ENCODE assay signal across 8 mouse cellular contexts in the genomic region with DNA sequence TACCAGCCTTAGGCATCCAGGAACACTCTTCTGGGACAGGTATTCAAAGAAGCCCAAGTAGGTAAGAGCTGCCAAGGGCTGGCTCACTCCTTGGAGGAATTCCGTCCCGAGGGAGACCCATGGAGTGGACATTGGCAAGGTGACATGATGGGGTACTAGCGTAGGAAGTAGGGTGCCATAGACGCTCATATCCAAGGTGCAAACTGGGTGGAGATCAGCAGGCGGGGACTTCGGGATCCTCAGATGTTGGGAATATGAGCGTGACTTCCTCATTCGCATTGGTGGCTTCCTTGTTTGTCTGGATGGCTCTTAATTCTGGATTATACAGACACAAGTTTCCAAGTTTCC. TPM values are rescaled to one million over a fixed set of nuclear protein-coding genes. Genes with fewer than 3 reads are reported as not detected.
A peak's percentile ranks its signal among the peaks of the same experiment; 100 is the strongest.
DNase-seq lines count a peak whose midpoint lies in the region; ATAC-seq and TF ChIP-seq lines count a peak whose summit lies in the region.

No protein-coding gene starts in this region.

- peak overlapping the region; percentile 92 for H3K9ac ChIP-seq in forebrain, embryonic 12.5 days
- H3K9ac ChIP-seq in limb, embryonic 14.5 days (ENCODE audit: low read depth, low read length, severe bottlenecking): peak overlapping the region; percentile 98
- H3K9ac ChIP-seq in neural tube, embryonic 14.5 days (replicated peaks; ENCODE audit: low read depth, low read length): peak overlapping the region; percentile 97

- peaks cover 2% of the 10 kb centered on the region for H3K4me1 ChIP-seq in lung, adult 2 months (ENCODE audit: control insufficient read depth, insufficient read depth, low read length)
- H3K4me1 ChIP-seq in forebrain, embryonic 12.5 days: peaks cover 28% of the 10 kb centered on the region
- peaks cover 13% of the 10 kb centered on the region for H3K4me1 ChIP-seq in limb, embryonic 14.5 days (ENCODE audit: control insufficient read depth, insufficient read depth, low read length)
- H3K4me1 ChIP-seq in neural tube, embryonic 14.5 days (ENCODE audit: control insufficient read depth, insufficient read depth, low read length): peaks cover 11% of the 10 kb centered on the region

- H3K4me3 ChIP-seq in lung, adult 2 months (replicated peaks; ENCODE audit: extremely low read depth, low read depth, low read length): peak overlapping the region; percentile 72
- peak overlapping the region; percentile 89 for H3K4me3 ChIP-seq in forebrain, embryonic 12.5 days (replicated peaks)
- peak overlapping the region; percentile 89 for H3K4me3 ChIP-seq in limb, embryonic 14.5 days (replicated peaks; ENCODE audit: low read length)
- peak overlapping the region; percentile 70 for H3K4me3 ChIP-seq in neural tube, embryonic 14.5 days (ENCODE audit: low read depth, low read length)

- peaks cover 24% of the 10 kb centered on the region for H3K36me3 ChIP-seq in forebrain, embryonic 12.5 days (replicated peaks)
- H3K36me3 ChIP-seq in limb, embryonic 14.5 days (ENCODE audit: control insufficient read depth, insufficient read depth, low read length): peaks cover 23% of the 10 kb centered on the region
- H3K36me3 ChIP-seq in neural tube, embryonic 14.5 days (ENCODE audit: control insufficient read depth, insufficient read depth, low read length): peaks cover 18% of the 10 kb centered on the region

- intact Hi-C loops in left cerebral cortex, postnatal 14 days (cut with DNase I): no loop called here

- no peaks in the 10 kb centered on the region for H3K9me3 ChIP-seq in forebrain, embryonic 12.5 days
- no peaks in the 10 kb centered on the region for H3K9me3 ChIP-seq in limb, embryonic 14.5 days (ENCODE audit: control insufficient read depth, low read length)
- no peaks in the 10 kb centered on the region for H3K9me3 ChIP-seq in neural tube, embryonic 14.5 days (ENCODE audit: control insufficient read depth, low read length)

- H3K27me3 ChIP-seq in forebrain, embryonic 12.5 days: peaks cover 3% of the 10 kb centered on the region
- H3K27me3 ChIP-seq in limb, embryonic 14.5 days (ENCODE audit: control insufficient read depth, insufficient read depth, low read length): no peaks in the 10 kb centered on the region
- H3K27me3 ChIP-seq in neural tube, embryonic 14.5 days (ENCODE audit: control insufficient read depth, insufficient read depth, low read length): no peaks in the 10 kb centered on the region

- peak; percentile 43 for ATAC-seq in forebrain, embryonic 12.5 days (ENCODE audit: low FRiP score)
- no peak for ATAC-seq in limb, embryonic 14.5 days (ENCODE audit: low FRiP score, low read depth)
- ATAC-seq in neural tube, embryonic 14.5 days (ENCODE audit: low read depth): peak; percentile 20; the same call in 1 of the 2 replicates

- WGBS in lung, adult 2 months: 13% methylated on average over 8 of the region's 8 CpGs
- 32% methylated on average over 8 of the region's 8 CpGs for WGBS in forebrain, embryonic 12.5 days
- 25% methylated on average over 8 of the region's 8 CpGs for WGBS in limb, embryonic 14.5 days
- WGBS in neural tube, embryonic 14.5 days: 29% methylated on average over 8 of the region's 8 CpGs

- H3K4me2 ChIP-seq in forebrain, embryonic 12.5 days: peak overlapping the region; percentile 62
- H3K4me2 ChIP-seq in limb, embryonic 14.5 days (replicated peaks; ENCODE audit: low read depth, low read length, severe bottlenecking): peak overlapping the region; percentile 64
- peak overlapping the region; percentile 80 for H3K4me2 ChIP-seq in neural tube, embryonic 14.5 days (ENCODE audit: low read depth, low read length)

- TF ChIP-seq POLR2A in lung, adult 2 months (IDR thresholded peaks at IDR 0.05; ENCODE audit: borderline replicate concordance, extremely low read depth, low read depth, low read length): no peak
- no peak for TF ChIP-seq POLR2A in limb, embryonic 14.5 days (IDR thresholded peaks at IDR 0.05; ENCODE audit: borderline replicate concordance, extremely low read depth, insufficient read depth, insufficient read length)

- H3K27ac ChIP-seq in forebrain, embryonic 12.5 days: no peak overlapping the region
- no peak overlapping the region for H3K27ac ChIP-seq in limb, embryonic 14.5 days (replicated peaks; ENCODE audit: low read depth, low read length)
- no peak overlapping the region; the same call in 1 of the 2 replicates for H3K27ac ChIP-seq in neural tube, embryonic 14.5 days (ENCODE audit: low read depth, low read length)

- TF ChIP-seq CTCF in lung, adult 2 months (IDR thresholded peaks at IDR 0.05; ENCODE audit: insufficient read depth, low read length): no peak

- DNase-seq in lung, adult 2 months: no peak
- no peak for DNase-seq in lung, postnatal 4 days
- DNase-seq in limb, embryonic 14.5 days (ENCODE audit: low spot score): no peak
- no peak for DNase-seq in ovary, adult 18-20 months (ENCODE audit: low spot score)
- DNase-seq in adrenal gland, adult 18-20 months (ENCODE audit: low spot score in 2 of 2): no peak
- no peak for DNase-seq in left cerebral cortex, postnatal 14 days (ENCODE audit: low spot score in 2 of 2)

RNA-seq across cellular contexts. Expression of gene Sh3bp2, which starts 23.5 kb away (rescaled TPM):
- polyA plus RNA-seq in lung, adult 2 months (2012; rRNA removed): 14.1 and 17.3 TPM in 2 replicates
- polyA plus RNA-seq in forebrain, embryonic 12.5 days (2016; fragmentation: Nextera tagmentation; extraction: Ambion mirVana): 18.5 and 20.1 TPM in 2 replicates
- 17.9 and 23.5 TPM in 2 replicates for polyA plus RNA-seq in limb, embryonic 14.5 days (2012; rRNA removed)
- 12.2 and 12.6 TPM in 2 replicates for polyA plus RNA-seq in limb, embryonic 14.5 days (2014; fragmentation: Nextera tagmentation; extraction: Ambion mirVana)
- polyA plus RNA-seq in neural tube, embryonic 14.5 days (2014; fragmentation: Nextera tagmentation; extraction: Ambion mirVana): 20.6 and 29.8 TPM in 2 replicates
- total RNA-seq in adrenal gland, adult 18-20 months (2021): 10 to 100 TPM; 16.9 to 20.9 TPM
- 1 to 10 TPM; 2.8 to 4.6 TPM for total RNA-seq in left cerebral cortex, postnatal 14 days (2021)

RNA-seq across cellular contexts. Expression of gene Add1, which starts 24.4 kb away (rescaled TPM):
- polyA plus RNA-seq in lung, adult 2 months (2012; rRNA removed): 188 and 231 TPM in 2 replicates
- polyA plus RNA-seq in forebrain, embryonic 12.5 days (2016; fragmentation: Nextera tagmentation; extraction: Ambion mirVana): 197 and 211 TPM in 2 replicates
- 222 and 235 TPM in 2 replicates for polyA plus RNA-seq in limb, embryonic 14.5 days (2012; rRNA removed)
- polyA plus RNA-seq in limb, embryonic 14.5 days (2014; fragmentation: Nextera tagmentation; extraction: Ambion mirVana): 197 and 210 TPM in 2 replicates
- 213 and 243 TPM in 2 replicates for polyA plus RNA-seq in neural tube, embryonic 14.5 days (2014; fragmentation: Nextera tagmentation; extraction: Ambion mirVana)
- total RNA-seq in adrenal gland, adult 18-20 months (2021): 100 to 1,000 TPM; 127 to 136 TPM
- total RNA-seq in left cerebral cortex, postnatal 14 days (2021): 100 to 1,000 TPM; 361 to 367 TPM

RNA-seq across cellular contexts. Expression of gene Tnip2, which starts 35.3 kb away (rescaled TPM):
- polyA plus RNA-seq in lung, adult 2 months (2012; rRNA removed): 30.1 and 33.6 TPM in 2 replicates
- polyA plus RNA-seq in forebrain, embryonic 12.5 days (2016; fragmentation: Nextera tagmentation; extraction: Ambion mirVana): 6.7 and 9.2 TPM in 2 replicates
- 17.1 and 23.7 TPM in 2 replicates for polyA plus RNA-seq in limb, embryonic 14.5 days (2012; rRNA removed)
- polyA plus RNA-seq in limb, embryonic 14.5 days (2014; fragmentation: Nextera tagmentation; extraction: Ambion mirVana): 15.8 and 17.1 TPM in 2 replicates
- 11.4 TPM in 2 replicates for polyA plus RNA-seq in neural tube, embryonic 14.5 days (2014; fragmentation: Nextera tagmentation; extraction: Ambion mirVana)
- 10 to 100 TPM; 14.9 to 18.3 TPM for total RNA-seq in adrenal gland, adult 18-20 months (2021)
- 10 to 100 TPM in 1 of 2 experiments, 1 to 10 TPM in 1; 9.2 to 11.7 TPM for total RNA-seq in left cerebral cortex, postnatal 14 days (2021)
